Mouse (Mus musculus): Measurements from ENCODE around the gene 2410015M20Rik.

2410015M20Rik gene

DNA sequence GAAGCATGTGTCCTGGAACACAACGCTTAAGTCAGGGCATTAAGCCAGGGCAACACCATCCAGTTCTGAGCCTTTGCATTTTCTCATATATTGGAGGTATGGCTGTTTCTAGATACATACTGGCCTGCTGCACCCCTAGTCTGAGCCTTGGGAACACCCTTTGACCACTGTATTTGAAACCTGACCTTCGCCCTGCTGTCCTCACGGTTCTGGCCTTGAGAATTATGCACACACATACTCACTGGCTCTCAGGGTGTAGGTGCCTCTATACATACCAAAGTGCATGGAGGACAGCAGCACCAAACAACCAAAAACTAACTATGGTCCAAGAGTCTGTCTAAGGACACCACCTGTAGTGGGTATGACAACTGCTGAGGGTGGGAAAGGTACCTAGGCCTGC lies 36.6 kb downstream of the 2410015M20Rik start:
- no peak for DNase-seq (ENCODE audit: extremely low read depth, insufficient read length, low spot score)

DNA sequence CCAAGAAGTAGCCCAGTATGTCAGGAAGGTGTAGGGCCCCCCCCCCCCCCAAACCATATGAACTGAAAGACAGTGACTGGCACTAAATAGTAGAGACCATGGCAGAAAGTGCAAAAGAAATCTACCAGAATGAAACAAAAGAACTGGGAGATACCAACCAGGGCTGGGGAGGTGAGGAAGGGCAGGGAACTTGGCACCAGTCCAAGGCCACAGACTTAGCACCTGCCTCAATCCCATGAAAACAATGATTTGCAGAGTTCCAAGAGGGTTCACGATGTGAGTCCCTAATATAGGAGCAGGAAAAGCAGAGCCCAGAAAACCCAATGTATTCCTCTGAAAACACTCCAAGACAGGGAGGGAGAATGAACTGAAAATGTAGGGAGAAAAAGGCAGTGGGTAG lies 37.4 kb downstream of the 2410015M20Rik start:
- DNase-seq (ENCODE audit: extremely low read depth, insufficient read length, low spot score), result no peak

DNA sequence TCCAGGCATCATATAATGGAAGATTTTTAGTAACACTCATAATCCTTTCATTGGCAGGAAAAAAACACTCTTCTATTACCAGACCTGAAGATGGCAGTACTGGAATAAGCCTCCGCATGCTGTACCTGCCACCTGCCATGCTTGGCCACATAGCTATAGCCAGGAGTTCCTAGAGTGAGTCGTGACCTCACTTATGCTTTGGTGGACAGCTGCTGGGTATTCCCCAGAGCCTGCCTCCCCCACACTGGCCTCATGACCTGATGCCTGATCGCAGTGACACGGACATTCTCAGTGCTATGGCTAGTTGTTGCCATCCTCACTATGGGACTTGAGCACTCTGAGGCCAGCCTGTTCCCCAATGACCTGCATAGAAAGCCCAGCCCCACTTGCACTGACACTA lies 39.3 kb downstream of the 2410015M20Rik start:
- DNase-seq (ENCODE audit: extremely low read depth, insufficient read length, low spot score), result no peak

DNA sequence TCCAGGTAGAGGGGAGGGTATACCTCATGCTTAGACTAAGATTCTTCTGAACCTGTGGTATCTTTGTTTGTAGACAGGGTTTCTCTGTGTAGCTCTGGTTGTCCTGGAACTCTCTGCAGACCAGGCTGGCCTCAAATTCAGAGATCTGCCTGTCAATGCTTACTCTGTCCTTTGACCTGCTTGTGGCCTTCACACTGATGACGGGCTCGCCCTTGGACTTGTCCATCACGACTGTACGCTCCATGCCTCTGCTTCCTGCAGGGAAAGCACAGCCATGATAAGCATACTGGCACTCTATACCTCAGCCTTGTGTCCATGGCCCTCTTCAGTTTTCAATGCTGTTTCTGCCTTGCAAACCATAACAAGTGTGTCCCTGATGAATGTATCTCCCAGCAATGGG lies 42.2 kb downstream of the 2410015M20Rik start:
- DNase-seq (ENCODE audit: extremely low read depth, insufficient read length, low spot score), result no peak

DNA sequence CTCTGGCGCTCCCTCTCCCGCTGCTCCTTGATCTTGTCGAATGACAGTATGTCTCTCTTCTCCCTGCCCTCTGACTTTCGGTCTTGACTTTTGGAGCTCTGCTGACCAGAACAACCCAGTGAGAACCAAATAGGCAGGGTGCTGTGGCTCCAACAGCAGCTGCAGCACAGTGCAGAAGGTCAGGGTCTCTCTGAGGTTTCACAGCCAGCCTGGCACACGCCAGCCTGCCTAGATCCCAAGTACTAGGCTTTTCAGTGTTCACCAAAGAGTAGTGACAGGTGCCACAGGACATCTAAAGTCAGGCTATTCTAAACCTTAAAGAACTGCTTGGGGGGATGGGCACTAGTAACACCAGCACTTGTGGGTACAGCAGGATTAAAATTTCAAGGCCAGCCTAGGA lies 42.7 kb downstream of the 2410015M20Rik start:
- DNase-seq (ENCODE audit: extremely low read depth, insufficient read length, low spot score), result no peak

DNA sequence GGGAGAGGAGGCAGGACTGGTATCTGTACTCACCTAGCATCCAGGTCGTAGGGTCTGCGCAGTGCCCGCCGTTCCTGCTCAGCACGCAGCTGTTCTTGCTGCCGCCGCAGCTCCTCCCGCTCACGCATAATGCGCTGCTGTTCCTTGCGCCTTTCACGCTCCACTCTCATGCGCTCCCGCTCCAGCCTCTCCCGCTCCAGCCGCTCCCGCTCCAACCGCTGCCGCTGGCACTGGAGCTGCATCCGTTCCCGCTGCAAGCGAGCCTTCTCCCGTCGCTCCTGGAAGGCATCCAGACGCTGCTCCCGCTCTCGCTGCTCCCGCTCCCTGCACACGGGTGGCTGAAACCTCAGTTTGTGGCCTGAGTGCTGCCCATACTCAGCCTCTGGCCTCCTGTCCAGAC lies 43.3 kb downstream of the 2410015M20Rik start:
- no peak for DNase-seq (ENCODE audit: extremely low read depth, insufficient read length, low spot score)

DNA sequence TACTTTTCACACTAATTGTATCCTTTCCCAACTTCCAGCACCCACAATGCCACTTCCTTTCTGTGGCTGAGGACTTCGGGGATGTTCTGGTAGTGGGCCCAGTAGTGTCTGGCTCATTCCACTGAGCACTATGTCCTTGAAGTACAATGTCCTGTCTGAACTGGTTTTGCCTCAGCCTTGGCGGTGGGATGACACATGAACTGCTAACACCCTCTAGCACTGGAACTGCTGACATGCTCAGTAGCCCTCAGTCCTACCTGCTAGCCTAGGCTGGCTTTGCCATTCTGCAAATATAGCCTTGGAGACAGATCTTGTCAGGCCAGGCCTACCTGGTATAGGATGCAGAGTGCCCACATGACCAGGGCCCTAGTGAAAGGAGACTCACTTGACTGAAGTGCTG lies 47.7 kb downstream of the 2410015M20Rik start:
- DNase-seq (ENCODE audit: extremely low read depth, insufficient read length, low spot score), result no peak

DNA sequence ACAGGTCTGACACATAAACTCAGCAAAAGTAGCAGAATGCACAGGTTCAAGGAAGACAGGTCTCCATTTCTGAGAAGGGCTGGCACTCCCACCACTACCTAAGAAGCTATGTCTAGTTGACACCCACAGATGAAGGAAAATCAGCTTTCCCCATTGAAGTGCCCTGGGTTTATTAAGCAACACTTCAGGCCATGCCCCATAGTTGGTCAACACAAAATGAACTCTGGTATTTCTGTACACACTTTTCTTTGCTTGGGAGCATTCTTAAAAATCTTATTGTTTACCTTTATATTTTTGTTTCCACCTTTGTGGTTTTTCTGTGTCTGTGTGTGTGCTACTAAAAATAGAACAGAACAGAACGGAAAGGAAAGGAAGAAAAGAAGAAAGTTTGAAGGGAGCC lies 49.4 kb downstream of the 2410015M20Rik start:
- DNase-seq (ENCODE audit: extremely low read depth, insufficient read length, low spot score), result no peak

DNA sequence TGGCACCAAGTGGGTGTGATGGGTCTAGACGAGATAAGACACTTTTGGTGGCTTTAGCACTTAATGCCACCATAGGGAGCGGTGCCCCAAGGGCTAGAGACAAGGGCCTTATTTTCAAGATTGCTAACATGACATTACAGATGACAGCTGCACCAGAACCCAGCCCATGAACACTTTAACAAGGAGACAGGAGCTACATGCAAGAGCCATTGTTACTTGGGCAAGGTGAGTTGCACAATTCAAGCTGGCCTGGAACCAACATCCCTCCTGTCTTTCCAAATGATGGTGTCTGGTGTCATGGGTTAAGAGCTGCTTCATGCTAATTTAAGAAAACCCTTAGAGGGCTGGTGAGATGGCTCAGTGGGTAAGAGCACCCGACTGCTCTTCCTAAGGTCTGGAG lies 50.2 kb downstream of the 2410015M20Rik start:
- no peak for DNase-seq (ENCODE audit: extremely low read depth, insufficient read length, low spot score)

DNA sequence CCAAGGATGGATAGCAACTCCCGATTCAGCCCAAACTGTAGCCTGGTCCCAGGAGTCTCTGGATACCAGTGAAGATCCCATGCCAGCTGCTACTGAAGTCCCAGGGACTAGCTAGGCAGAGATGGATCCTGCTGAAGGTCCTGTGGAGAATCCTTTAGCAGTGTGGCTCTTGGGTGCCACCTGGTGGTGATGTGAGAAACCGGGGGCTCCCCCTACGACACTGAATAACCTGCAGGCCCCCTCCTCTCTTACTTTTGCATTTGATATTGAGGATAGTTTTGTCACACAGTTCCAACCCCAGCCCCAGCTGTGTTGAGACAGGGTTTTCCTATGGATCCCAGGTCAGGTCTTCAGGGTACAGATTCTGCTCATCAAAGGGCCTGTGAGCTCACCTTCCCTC lies 51.1 kb downstream of the 2410015M20Rik start:
- no peak for DNase-seq (ENCODE audit: extremely low read depth, insufficient read length, low spot score)
